Mouse (Mus musculus) spleen, postnatal 4 days (tissue): ENCODE data around the gene Defb9.
"Not testable (repeated sequence)": the region's sequence is repeated elsewhere in the genome, so short reads cannot be mapped to it uniquely, and the experiment has no call there.

Experiments used
- DNase-seq, 2 experiments: peaks; one replicate each; pipeline ENCODE4 v3.0.0; 2022; ENCODE audit warnings: low spot score in 2 of 2

Gene Defb9

GRCm38 (mm10) chr8:21885321-21885720 lies at the start of gene Defb9:
Gene Defb9, minus strand, starts transcription at chr8:21885421.
- DNase-seq, result not testable (repeated sequence)

DNA sequence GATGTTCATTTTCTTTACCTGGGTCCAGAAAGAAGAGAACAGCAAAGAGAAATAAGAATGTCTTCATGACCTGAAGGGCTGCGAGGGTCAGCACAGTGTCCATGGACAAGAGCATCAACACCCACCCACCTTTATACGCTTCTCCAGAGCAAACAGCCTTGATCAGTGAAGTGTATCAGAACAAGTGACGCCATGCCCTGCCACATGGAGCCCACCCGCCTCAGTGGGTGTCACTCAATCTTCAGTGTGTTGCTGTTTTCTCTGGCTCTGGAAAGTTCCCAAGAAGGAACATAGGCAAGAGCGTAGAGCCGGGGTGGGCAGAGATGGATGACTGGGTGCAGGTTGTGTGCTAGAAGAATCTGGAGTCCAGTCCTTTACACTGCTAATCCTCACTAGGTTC lies 47.4 kb upstream of the Defb9 start, which contains the start of gene Defb15:
Gene Defb15, minus strand, starts transcription at position 101 of the 400 bp plus-strand sequence.
- no peak for DNase-seq

DNA sequence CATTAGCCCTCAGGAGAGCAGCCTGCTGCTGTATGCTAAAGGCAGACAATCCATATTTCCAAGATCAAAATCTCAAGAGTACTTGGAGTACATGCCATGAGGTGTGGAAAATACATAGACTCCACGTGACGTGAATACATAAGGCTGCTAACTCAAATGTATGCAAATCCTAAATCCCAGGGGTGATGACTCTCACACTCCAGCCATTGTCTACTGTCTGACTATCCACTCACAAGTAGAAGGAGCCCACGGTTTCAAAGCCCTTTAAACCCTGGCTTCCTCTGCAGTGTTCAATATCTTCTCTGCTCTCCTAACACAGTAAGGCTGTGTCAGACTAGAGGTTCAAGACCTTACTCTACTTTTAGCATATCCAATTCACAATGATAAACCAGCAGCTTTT lies 45.5 kb upstream of the Defb9 start:
- DNase-seq, result not testable (repeated sequence)

DNA sequence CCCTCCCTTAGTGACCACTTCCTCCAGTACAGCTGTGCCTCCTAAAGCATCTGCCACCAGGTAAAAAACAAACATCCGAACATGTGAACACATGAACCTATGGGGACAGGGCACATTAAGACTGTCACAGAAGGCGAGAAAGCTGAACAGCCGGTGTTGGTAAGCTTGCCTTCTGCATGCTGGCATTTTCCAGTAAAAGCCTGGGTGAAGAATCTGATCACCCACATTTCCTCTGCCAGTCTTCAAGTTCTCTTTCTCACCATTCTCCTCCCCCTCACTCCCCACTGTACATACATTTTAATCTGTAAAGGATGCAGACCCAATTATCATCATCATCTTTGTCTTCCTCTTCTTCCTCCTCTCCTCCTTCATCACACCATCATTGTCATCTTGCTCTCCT lies 30.4 kb upstream of the Defb9 start:
- no peak for DNase-seq

DNA sequence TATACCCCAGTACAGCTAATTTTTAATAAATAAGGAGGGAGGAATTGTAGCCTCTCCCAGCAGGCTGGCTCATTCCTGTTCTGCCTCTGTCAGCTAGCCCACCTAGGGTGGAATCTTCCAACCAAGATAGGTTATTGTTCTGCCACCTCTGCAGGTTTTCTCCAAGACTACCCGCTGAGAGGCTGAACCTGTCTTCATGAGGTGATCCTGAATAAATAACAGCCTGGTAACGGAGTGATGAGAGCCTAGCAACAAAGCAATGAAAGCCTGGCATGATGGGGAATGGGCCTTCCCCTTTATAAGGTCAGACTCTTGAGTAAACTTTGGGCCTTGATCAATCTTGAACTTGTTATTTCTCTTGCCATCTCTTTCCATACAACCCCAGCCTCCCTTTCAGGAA lies 27.3 kb upstream of the Defb9 start:
- no peak for DNase-seq

GRCm38 (mm10) chr8:21911931-21912330 lies 26.7 kb upstream of the Defb9 start:
- DNase-seq, result no peak

DNA sequence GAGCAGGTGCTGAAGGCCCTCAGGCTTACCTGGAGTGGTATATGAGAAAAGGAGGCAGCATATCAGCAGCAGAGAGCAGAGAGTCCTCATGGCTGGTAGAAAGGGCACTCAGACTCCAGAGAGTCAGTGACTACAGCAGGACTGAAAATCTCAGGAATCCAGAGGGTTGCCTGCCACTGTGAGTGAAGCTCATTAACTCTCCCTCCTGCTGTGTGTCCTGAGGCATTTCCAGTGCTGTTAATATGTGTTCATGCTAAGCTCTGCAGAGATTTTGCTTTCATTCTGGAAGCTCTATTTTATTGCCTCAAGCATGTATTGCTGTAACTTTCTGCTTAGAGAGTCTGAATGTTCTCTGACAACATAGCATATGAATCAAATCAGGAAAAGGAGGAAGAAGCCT lies 21.1 kb upstream of the Defb9 start, which contains the start of gene Defb11:
Gene Defb11, minus strand, starts transcription at position 123 of the 400 bp plus-strand sequence.
- DNase-seq, result not testable (repeated sequence)

- not testable (repeated sequence) for DNase-seq
Observed at GRCm38 (mm10) chr8:21858586-21858985, 26.6 kb downstream of the Defb9 start, which contains the start of gene Defb10. Gene Defb10, plus strand, starts transcription at chr8:21858901.
